Mouse (Mus musculus) liver, embryonic 14.5 days (tissue): ENCODE data around the gene Bmp6.

ENCODE experiments used
- CTCF ChIP-seq: IDR thresholded peaks from 2 replicates; pipeline ENCODE4 v1.5.1; 2016; ENCODE audit warnings: antibody characterized with exemption, low read depth, control low read depth
- EP300 ChIP-seq: IDR thresholded peaks from 2 replicates; pipeline ENCODE4 v1.6.1; 2016; ENCODE audit warnings: antibody characterized with exemption, low read depth

- no peak for TF ChIP-seq CTCF
- no peak for TF ChIP-seq EP300
Observed at GRCm38 (mm10) chr13:38547717-38548116, 202.8 kb downstream of the Bmp6 start.
